Mouse (Mus musculus) gastrocnemius, adult 2 months (tissue): ENCODE results near the gene Ywhah. TPM values are rescaled to one million over a fixed set of nuclear protein-coding genes. Genes with fewer than 3 reads are reported as not detected.
"Not testable (repeated sequence)": the region's sequence is repeated elsewhere in the genome, so short reads cannot be mapped to it uniquely, and the experiment has no call there.

Experiments
- DNase-seq: peaks from one replicate; pipeline ENCODE4 v3.0.0; 2022
- H3K27ac ChIP-seq: fragments of 200-600 bp; 2 replicates; pipeline ENCODE4 v1.8.1; 2022; ENCODE audit warnings: mild to moderate bottlenecking
- H3K4me3 ChIP-seq: fragments of 200-600 bp; 2 replicates; pipeline ENCODE4 v1.8.1; 2022; ENCODE audit warnings: mild to moderate bottlenecking, moderate library complexity
- CTCF ChIP-seq: fragments of 200-600 bp; IDR thresholded peaks from 2 replicates; pipeline ENCODE4 v1.8.1; 2022; ENCODE audit warnings: antibody characterized with exemption, mild to moderate bottlenecking, moderate library complexity
- intact Hi-C: fragments of 180-260 bp; cut with DNase I; formaldehyde crosslinking; loops from one replicate; pipeline ENCODE4 v1.15.1; 2025
- total RNA-seq, 2 experiments: library from RNA; stranded (reverse); gene quantifications; 2 replicates each; pipeline ENCODE4 v1.2.3; 2021

The Ywhah gene
- total RNA-seq, 2 experiments from 2014 or later, result 39.5 to 59.5 TPM

GRCm38 (mm10) chr5:33021622-33022021, 3.0 kb downstream of the Ywhah start:
- TF ChIP-seq CTCF, result peak; percentile 52
- no peak overlapping the region for H3K4me3 ChIP-seq
- intact Hi-C loops, result no loop called here
- no peak overlapping the region for H3K27ac ChIP-seq
- no peak for DNase-seq

GRCm38 (mm10) chr5:33023337-33023736, 4.7 kb downstream of the Ywhah start:
- H3K27ac ChIP-seq, result peak overlapping the region; percentile 66
- intact Hi-C loops, result no loop called here

GRCm38 (mm10) chr5:33024474-33024873, 5.9 kb downstream of the Ywhah start:
- intact Hi-C loops, result no loop called here
- DNase-seq, result no peak
- TF ChIP-seq CTCF, result no peak
- H3K4me3 ChIP-seq, result no peak overlapping the region
- H3K27ac ChIP-seq, result peak overlapping the region; percentile 66

More at GRCm38 (mm10) chr5:33023337-33023736, 4.7 kb downstream of the Ywhah start:
- H3K4me3 ChIP-seq, result no peak overlapping the region
- no peak for DNase-seq
- TF ChIP-seq CTCF, result no peak

GRCm38 (mm10) chr5:33028656-33029055, 10.0 kb downstream of the Ywhah start:
- Histone ChIP-seq H3K4me3 (no peak overlapping the region), H3K27ac (no peak overlapping the region)
- DNase-seq, result no peak
- no peak for TF ChIP-seq CTCF
- intact Hi-C loops, result no loop called here

- intact Hi-C loops, result loop anchor here (5.0 kb wide), 4 partner anchors 38 to 318 kb away; no protein-coding TSS in a partner anchor
- no peak for TF ChIP-seq CTCF
- DNase-seq, result no peak
- no peak overlapping the region for H3K4me3 ChIP-seq
- no peak overlapping the region for H3K27ac ChIP-seq
These were observed 12.0 kb downstream of the Ywhah start for GRCm38 (mm10) chr5:33030425-33031175.

- intact Hi-C loops, result loop anchor here (5.0 kb wide), 4 partner anchors 40 to 320 kb away; no protein-coding TSS in a partner anchor
- no peak for TF ChIP-seq CTCF
- Histone ChIP-seq H3K4me3 (no peak overlapping the region), H3K27ac (no peak overlapping the region)
- no peak for DNase-seq
These were observed 13.6 kb downstream of the Ywhah start for GRCm38 (mm10) chr5:33032036-33032773.

GRCm38 (mm10) chr5:33033121-33033520, 14.5 kb downstream of the Ywhah start:
- peak; percentile 88 for TF ChIP-seq CTCF
- intact Hi-C loops, result loop anchor here (5.0 kb wide), 4 partner anchors 41 to 321 kb away; no protein-coding TSS in a partner anchor
- H3K27ac ChIP-seq, result no peak overlapping the region
- DNase-seq, result peak; percentile 83
- no peak overlapping the region for H3K4me3 ChIP-seq

GRCm38 (mm10) chr5:33033633-33034032, 15.0 kb downstream of the Ywhah start:
- not testable (repeated sequence) for H3K4me3 ChIP-seq, DNase-seq, H3K27ac ChIP-seq
- intact Hi-C loops, result loop anchor here (5.0 kb wide), 4 partner anchors 41 to 321 kb away; no protein-coding TSS in a partner anchor

- intact Hi-C loops, result loop anchor here (5.0 kb wide), 4 partner anchors 42 to 322 kb away; no protein-coding TSS in a partner anchor
- no peak for DNase-seq
- no peak overlapping the region for H3K4me3 ChIP-seq
- TF ChIP-seq CTCF, result no peak
- H3K27ac ChIP-seq, result no peak overlapping the region
These were observed 15.5 kb downstream of the Ywhah start for GRCm38 (mm10) chr5:33034100-33034499.

GRCm38 (mm10) chr5:33034916-33035315, 16.3 kb downstream of the Ywhah start:
- no peak overlapping the region for H3K27ac ChIP-seq
- no peak for DNase-seq
- no peak overlapping the region for H3K4me3 ChIP-seq
- TF ChIP-seq CTCF, result no peak
- intact Hi-C loops, result loop anchor here (5.0 kb wide), 4 partner anchors 43 to 323 kb away; no protein-coding TSS in a partner anchor

GRCm38 (mm10) chr5:33038656-33039509, 20.3 kb downstream of the Ywhah start:
- TF ChIP-seq CTCF, result no peak
- Histone ChIP-seq H3K4me3 (peak overlapping the region; percentile 56), H3K27ac (no peak overlapping the region)
- intact Hi-C loops, result loop anchor here (2.0 kb wide), 1 partner anchor 106 kb away; no protein-coding TSS in a partner anchor
- DNase-seq, result no peak

GRCm38 (mm10) chr5:33039510-33039911, 20.9 kb downstream of the Ywhah start:
- TF ChIP-seq CTCF, result peak; percentile 80
- DNase-seq, result peak; percentile 77
- peak overlapping the region; percentile 56 for H3K4me3 ChIP-seq
- intact Hi-C loops, result loop anchor here (2.0 kb wide), 1 partner anchor 105 kb away; no protein-coding TSS in a partner anchor
- H3K27ac ChIP-seq, result no peak overlapping the region

- H3K27ac ChIP-seq, DNase-seq, intact Hi-C loops, H3K4me3 ChIP-seq: not testable (repeated sequence)
These were observed 22.1 kb downstream of the Ywhah start for GRCm38 (mm10) chr5:33040735-33041134.
